Mouse (Mus musculus): ENCODE measurements around the gene Ccin.

Gene Ccin

DNA sequence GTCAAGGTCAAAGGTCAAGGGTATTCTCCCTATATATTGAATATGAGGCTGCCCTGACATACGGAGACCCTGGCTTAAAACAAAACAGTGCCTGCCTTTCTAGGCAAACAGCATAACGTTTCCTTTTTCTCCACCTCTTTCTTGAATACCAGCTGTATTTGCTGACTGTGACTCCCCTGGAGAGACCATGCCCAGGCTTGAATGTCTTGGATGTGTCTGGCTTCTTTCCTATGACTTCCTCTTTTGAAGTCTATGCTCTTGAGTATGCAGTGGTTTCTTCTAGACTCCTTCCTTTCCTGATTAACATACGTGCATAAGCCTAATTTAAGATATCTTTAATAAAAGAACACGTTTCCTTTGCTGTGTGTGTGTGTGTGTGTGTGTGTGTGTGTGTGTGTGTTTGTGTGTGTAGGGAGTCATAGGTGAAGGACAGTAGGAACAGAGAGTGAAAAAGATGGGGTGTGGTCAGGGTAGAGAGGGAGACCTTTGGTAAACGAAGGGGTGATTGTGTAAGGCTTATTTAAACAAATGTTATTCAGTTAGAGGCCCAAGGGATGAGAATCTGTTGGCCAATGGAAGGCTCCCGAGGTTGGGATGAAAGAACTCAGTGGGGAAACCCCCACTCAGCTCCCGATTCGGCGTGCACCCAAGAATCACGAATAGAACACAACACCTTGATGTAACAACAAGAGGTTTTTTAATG is 8.2 kb upstream of the Ccin start:
- no peak for DNase-seq

DNA sequence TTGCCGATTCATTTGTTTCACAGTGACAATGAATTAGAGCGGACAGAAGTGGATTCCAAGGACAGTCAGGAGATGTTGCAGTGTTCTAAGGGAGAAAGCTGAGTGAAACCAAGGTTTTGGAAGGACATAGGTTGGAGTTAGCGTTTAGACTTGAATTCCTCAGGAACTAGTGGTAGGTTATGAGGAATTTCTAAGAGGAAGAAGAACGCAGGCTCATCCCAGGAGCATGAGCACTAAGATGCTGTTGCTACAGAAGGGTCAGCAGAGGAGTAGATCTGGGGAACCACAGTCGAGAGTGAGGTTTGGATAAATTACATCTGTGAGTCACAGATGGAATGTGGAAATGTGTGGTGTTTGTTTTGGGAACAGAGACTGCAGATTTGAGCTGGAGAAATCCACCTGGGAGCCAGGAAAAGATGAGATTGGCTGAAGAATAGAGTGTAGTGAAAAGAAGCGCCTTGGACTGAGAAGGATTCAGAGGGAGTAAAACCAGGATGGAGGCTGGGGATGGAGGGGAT is 7.0 kb upstream of the Ccin start:
- no peak for DNase-seq

DNA sequence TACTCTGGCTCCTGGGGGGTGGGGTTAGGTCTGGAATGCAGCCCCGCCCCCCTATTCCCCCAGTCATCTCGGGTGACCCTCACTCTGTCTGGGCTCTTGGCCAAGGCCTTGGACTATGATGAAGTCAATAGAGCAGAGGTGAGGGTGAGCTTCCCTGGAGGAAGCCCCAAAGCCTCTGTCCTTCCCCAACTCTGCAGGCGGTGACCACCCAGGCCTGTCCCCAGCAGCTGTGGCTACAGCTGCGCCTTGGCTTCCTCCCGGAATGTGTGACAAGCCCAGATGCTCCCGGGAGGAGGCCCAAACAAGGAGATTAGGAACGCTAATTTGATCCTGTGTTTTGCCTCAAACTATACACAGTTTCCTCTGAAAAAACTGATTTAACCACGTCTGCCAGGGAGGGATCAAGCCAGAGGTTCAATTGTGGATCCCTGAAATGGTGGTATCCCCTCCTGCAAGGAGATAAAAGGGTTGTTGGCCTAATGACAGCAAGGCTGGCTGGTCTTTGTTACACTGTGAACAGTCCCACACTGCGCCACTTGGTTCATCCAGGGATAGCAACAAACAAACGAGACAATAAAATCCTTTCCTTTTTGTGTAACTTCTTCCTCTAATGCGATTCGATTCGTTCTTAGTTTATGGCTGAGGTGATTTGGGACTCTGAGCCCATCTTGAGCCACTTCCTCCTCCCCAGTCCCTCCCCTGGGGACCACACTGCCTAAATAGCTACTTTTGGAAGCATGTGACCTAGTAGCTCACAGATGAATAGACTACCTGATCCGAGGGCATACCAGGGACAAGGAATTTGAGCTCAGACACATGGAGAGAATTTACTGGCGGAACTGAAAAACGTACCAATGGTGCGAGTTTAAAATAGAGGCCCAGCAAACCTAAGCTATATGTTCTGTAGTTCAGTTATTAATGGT is 4.5 kb upstream of the Ccin start:
- DNase-seq = no peak

- DNase-seq = peak; percentile 91 to 95
These were observed 3.5 kb upstream of the Ccin start for GRCm38 (mm10) chr4:43979746-43980145.

GRCm38 (mm10) chr4:43980236-43980635 is 3.0 kb upstream of the Ccin start:
- DNase-seq = no peak

GRCm38 (mm10) chr4:43980846-43981245 is 2.4 kb upstream of the Ccin start:
- no peak for DNase-seq

GRCm38 (mm10) chr4:43981251-43981650 is 2.0 kb upstream of the Ccin start:
- DNase-seq = no peak

- DNase-seq = peak; percentile 91 to 95
These were observed 1.1 kb upstream of the Ccin start for GRCm38 (mm10) chr4:43982053-43982732.

GRCm38 (mm10) chr4:43983756-43984155 is 473 bp downstream of the Ccin start:
- no peak for DNase-seq

DNA sequence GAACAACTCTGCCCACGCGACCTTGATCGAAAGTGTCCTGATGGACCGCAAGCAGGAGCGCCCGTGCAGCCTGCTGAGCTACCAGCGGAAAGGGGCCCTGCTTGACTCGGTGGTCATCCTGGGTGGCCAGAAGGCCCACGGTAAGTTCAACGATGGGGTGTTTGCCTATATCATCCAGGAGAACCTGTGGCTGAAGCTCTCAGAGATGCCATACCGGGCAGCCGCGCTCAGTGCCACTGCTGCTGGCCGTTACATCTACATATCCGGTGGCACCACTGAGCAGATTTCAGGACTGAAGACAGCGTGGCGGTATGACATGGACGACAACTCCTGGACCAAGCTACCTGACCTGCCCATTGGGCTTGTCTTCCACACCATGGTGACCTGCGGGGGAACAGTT is 1.0 kb downstream of the Ccin start:
- no peak for DNase-seq

- DNase-seq = peak in 1 of 2 experiments; percentile 0
These were observed 5.7 kb downstream of the Ccin start for GRCm38 (mm10) chr4:43988976-43989375.

DNA sequence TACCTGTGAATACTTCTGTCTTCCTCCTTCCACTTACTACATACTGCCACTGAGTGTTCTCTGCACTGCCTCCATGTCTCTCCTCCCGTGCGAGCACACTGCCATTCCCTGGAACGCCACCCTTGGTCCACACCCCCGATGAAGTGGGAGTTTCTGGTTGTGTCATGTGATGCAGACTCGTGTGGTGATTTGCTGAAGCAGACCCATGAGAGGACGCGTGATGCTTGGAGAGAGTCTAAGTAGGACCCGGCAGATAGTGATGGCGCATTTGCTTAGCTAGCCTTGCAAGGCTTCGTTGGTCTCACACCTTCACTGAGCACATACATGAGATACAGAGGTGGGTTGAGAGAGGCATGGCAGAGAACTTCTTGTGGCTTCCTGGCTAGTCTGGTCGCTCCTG is 9.8 kb downstream of the Ccin start:
- peak in 1 of 2 experiments; percentile 0 for DNase-seq

DNA sequence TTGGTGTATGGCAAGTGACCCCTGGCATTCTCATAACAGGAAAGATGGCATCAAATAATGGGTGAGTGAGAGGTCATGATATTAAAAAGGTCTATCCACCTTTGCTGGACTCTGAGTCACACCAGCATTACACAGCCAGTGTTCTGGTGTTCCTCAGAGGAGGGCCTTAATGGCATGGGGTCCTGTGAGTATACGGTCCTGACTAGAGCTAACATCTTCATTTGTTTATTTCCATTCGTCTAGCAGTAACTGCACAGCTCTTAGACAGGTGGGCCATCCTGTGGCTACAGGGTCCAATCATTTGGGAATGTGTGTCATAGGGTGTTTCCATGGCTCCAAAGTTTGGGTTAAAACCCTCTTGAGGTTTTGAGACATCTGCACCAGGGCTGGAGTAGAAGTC is 11.1 kb downstream of the Ccin start:
- no peak for DNase-seq

DNA sequence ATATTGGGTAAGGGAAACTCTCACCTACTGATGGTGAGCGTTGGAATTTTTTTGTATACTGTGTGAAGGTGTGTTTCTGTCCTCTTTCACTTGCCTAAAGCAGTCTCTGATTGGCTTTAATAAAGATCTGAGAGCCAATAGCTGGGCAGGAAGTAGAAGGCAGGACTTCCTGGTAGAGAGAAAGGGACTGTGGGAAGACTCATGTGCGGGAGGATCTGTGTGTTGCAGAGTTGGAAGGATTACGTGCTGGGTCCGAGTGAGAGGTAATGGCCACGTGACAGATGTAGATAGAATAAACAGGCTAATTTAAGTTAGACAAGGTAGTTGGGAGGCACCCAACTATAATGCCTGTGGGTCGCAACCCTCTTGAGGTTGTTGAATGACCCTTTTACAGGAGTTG is 20.3 kb downstream of the Ccin start:
- no peak for DNase-seq

- no peak for DNase-seq
These were observed 20.8 kb downstream of the Ccin start, which contains the start of gene Clta for GRCm38 (mm10) chr4:44004126-44004525. Gene Clta, plus strand, starts transcription at chr4:44004452.

DNA sequence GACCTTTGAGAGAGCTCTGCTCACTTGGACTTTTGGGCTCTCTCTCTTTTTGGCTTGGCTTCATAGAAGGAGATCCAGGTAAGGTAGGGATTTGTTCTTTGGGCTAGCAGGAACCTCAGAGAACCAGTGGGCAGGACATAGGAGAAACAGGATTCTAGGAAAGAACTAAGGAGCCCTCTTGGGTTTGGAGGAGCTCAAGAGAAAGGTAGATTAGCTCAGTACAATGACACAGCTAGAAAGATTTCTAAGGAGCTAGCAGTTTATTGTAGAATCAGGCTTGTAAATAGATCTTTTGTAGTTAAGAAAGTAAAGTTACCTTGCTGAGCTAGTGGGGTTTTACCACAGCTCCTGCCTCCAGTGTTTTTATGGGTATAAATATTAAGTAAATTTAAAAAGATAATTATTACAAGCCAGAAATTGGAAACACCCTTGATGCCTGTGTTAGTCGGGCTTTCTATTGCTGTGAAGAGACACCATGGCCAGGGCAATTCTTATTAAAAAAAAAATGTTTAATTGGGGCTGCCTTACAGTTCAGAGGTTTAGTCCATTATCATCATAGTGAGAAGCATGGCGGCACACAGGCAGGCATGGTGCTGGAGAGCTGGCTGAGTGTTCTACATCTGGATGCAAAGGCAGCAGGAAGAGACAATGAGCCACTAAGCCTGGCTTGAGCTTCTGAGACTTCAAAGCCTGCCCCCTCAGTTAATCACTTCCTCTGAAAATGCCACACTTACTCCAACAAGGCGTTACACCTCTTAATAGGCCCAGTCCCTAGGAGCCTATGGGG is 21.5 kb downstream of the Ccin start:
- no peak for DNase-seq

DNA sequence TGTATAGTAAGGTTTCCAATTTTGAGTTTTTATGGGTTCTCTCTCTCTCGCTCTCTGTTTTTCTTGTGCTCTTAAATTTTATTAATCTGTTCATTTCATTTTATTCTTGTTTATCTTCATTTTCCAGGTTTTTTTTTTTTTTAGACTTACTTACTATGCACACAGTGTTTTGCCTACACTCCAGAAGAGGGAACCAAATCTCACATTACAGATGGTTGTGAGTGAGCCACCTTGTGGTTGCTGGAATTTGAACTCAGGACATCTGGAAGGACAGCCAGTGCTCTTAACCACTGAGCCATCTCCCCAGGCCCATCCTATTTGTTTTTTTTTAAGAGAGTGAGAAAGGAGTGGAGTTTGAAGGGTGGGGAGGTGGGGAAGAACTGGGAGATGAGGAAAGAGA is 26.9 kb downstream of the Ccin start:
- DNase-seq = no peak

DNA sequence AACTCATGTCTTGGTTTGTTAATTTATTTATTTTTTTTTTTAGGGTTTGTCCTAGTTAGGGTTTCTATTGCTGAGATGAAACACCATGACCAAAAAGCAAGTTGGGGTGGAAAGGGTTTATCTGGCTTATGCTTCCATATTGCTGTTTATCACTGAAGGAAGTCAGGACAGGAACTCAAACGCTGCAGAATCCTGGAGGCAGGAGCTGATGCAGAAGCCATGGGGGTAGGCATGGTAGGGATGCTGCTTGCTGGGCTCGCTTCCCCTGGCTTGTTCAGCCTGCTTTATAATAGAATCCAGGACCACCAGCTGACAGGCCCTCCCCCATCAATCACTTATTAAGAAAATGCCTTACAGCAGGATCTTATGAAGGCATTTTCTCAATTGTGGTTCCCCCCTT is 27.6 kb downstream of the Ccin start:
- no peak for DNase-seq

DNA sequence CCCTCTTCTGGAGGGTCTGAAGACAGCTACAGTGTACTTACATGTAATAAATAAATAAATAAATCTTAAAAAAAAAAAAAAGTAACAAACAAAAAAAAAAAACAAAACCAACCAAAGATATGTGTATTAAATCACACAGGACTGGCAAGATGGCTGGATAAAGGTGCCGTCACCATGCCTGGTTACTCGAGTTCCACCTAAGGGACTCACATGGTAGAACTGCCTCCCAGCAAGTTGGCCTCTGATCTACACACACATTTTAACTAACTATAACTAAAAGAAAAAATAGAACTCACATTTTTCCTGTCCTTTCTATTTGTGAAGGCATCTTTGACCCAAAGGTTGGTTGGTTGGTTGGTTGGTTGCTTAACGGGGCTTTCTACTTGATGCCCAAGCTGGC is 28.5 kb downstream of the Ccin start:
- DNase-seq = no peak

- peak; percentile 92 to 94 for DNase-seq
These were observed 29.4 kb downstream of the Ccin start for GRCm38 (mm10) chr4:44012376-44013367.
